Mouse (Mus musculus) frontal cortex, adult (tissue): ENCODE results near the gene Rps21.
A peak's percentile ranks its signal among the peaks of the same experiment; 100 is the strongest.

ENCODE experiments used
- ATAC-seq: cut with Nextera tagmentation; 2 replicates; pipeline ENCODE4 v1.9.2; 2017; ENCODE audit warnings: mild to moderate bottlenecking, moderate library complexity, mixed read lengths; ENCODE audit not compliant: low TSS enrichment

The Rps21 gene

GRCm38 (mm10) chr2:180229129-180229528 lies 28.0 kb upstream of the Rps21 start:
- no peak for ATAC-seq

GRCm38 (mm10) chr2:180230482-180230881 lies 26.7 kb upstream of the Rps21 start:
- ATAC-seq, result no peak

GRCm38 (mm10) chr2:180233101-180233904 lies 23.9 kb upstream of the Rps21 start:
- ATAC-seq, result no peak

GRCm38 (mm10) chr2:180234353-180234752 lies 22.8 kb upstream of the Rps21 start:
- ATAC-seq, result no peak

GRCm38 (mm10) chr2:180234980-180235379 lies 22.2 kb upstream of the Rps21 start:
- no peak for ATAC-seq

- ATAC-seq, result no peak
These were observed 21.4 kb upstream of the Rps21 start for GRCm38 (mm10) chr2:180235788-180236187.

GRCm38 (mm10) chr2:180236500-180236899 lies 20.7 kb upstream of the Rps21 start:
- no peak for ATAC-seq

- no peak for ATAC-seq
These were observed 20.2 kb upstream of the Rps21 start for GRCm38 (mm10) chr2:180236930-180237329.

GRCm38 (mm10) chr2:180237601-180238345 lies 19.4 kb upstream of the Rps21 start:
- ATAC-seq, result no peak

- no peak for ATAC-seq
These were observed 18.6 kb upstream of the Rps21 start for GRCm38 (mm10) chr2:180238591-180238990.

GRCm38 (mm10) chr2:180243108-180243507 lies 14.1 kb upstream of the Rps21 start:
- ATAC-seq, result no peak

GRCm38 (mm10) chr2:180247916-180248315 lies 9.3 kb upstream of the Rps21 start:
- ATAC-seq, result no peak

GRCm38 (mm10) chr2:180248947-180249660 lies 8.1 kb upstream of the Rps21 start:
- no peak for ATAC-seq

GRCm38 (mm10) chr2:180250930-180251611 lies 6.1 kb upstream of the Rps21 start:
- ATAC-seq, result peak; percentile 95

- ATAC-seq, result no peak
These were observed 5.3 kb upstream of the Rps21 start for GRCm38 (mm10) chr2:180251838-180252237.

GRCm38 (mm10) chr2:180254436-180255209 lies 2.6 kb upstream of the Rps21 start:
- ATAC-seq, result no peak

- no peak for ATAC-seq
These were observed 1.5 kb upstream of the Rps21 start for GRCm38 (mm10) chr2:180255701-180256100.

- ATAC-seq, result peak; percentile 27
These were observed 729 bp upstream of the Rps21 start for GRCm38 (mm10) chr2:180256296-180257000.

- ATAC-seq, result no peak
These were observed 1.0 kb downstream of the Rps21 start for GRCm38 (mm10) chr2:180257963-180258865.
